23 mouse cellular contexts compared by ENCODE assay signal in genomic region chr9:97590712-97591111, GRCm38 (mm10).
A peak's percentile ranks its signal among the peaks of the same experiment; 100 is the strongest.
DNase-seq lines count a peak whose midpoint lies in the region; ATAC-seq and TF ChIP-seq lines count a peak whose summit lies in the region.
"Had no signal": no experiment of that assay in that cellular context is flagged by ENCODE, and none has a peak within 500 bp of the region (broad histone marks: within the 10 kb centered on the region; RNA-seq: fewer than 3 reads in every experiment).

No protein-coding gene starts in this region.

- H3K4me3 ChIP-seq in liver, adult 2 months (ENCODE audit: insufficient read depth, low read depth, low read length): no peak overlapping the region
- no peak overlapping the region for H3K4me3 ChIP-seq in liver, postnatal 0 days (ENCODE audit: low read depth, low read length)
- H3K4me3 ChIP-seq in lung, embryonic 16.5 days (ENCODE audit: low read length): no peak overlapping the region
- no peak overlapping the region for H3K4me3 ChIP-seq in limb, embryonic 10.5 days
- no peak overlapping the region for H3K4me3 ChIP-seq in limb, embryonic 11.5 days (ENCODE audit: low read depth, low read length)
- H3K4me3 ChIP-seq: embryonic facial prominence, embryonic 13.5 days; embryonic facial prominence, embryonic 15.5 days; erythroblast, embryonic 14.5 days; forebrain, embryonic 10.5 days; forebrain, embryonic 12.5 days had no signal

- no peak overlapping the region for H3K9ac ChIP-seq in liver, adult 2 months (ENCODE audit: low read depth, low read length)
- no peak overlapping the region for H3K9ac ChIP-seq in liver, postnatal 0 days (replicated peaks)
- no peak overlapping the region for H3K9ac ChIP-seq in lung, embryonic 16.5 days (ENCODE audit: low read length)
- no peak overlapping the region for H3K9ac ChIP-seq in limb, embryonic 11.5 days (ENCODE audit: low read length)
- H3K9ac ChIP-seq: embryonic facial prominence, embryonic 13.5 days; embryonic facial prominence, embryonic 15.5 days; forebrain, embryonic 12.5 days had no signal

- TF ChIP-seq CTCF in liver, adult 2 months (IDR thresholded peaks at IDR 0.05; ENCODE audit: low read depth, low read length): no peak
- no peak for TF ChIP-seq CTCF in liver, postnatal 0 days (IDR thresholded peaks at IDR 0.05; ENCODE audit: low read depth)

- no peak overlapping the region for H3K27ac ChIP-seq in liver, adult 2 months (replicated peaks; ENCODE audit: insufficient read depth, low read depth, low read length)
- H3K27ac ChIP-seq in liver, postnatal 0 days (ENCODE audit: low read depth): no peak overlapping the region
- H3K27ac ChIP-seq in lung, embryonic 16.5 days (ENCODE audit: low read length): no peak overlapping the region
- no peak overlapping the region for H3K27ac ChIP-seq in limb, embryonic 10.5 days
- no peak overlapping the region for H3K27ac ChIP-seq in limb, embryonic 11.5 days (replicated peaks; ENCODE audit: low read depth, low read length)
- H3K27ac ChIP-seq: embryonic facial prominence, embryonic 13.5 days; embryonic facial prominence, embryonic 15.5 days; forebrain, embryonic 10.5 days; forebrain, embryonic 12.5 days had no signal

- no peaks in the 10 kb centered on the region for H3K4me1 ChIP-seq in liver, adult 2 months (ENCODE audit: control insufficient read depth, insufficient read depth, low read length)
- H3K4me1 ChIP-seq in liver, postnatal 0 days (ENCODE audit: insufficient read depth): no peaks in the 10 kb centered on the region
- H3K4me1 ChIP-seq in lung, embryonic 16.5 days (replicated peaks; ENCODE audit: control insufficient read depth, insufficient read depth, low read length): no peaks in the 10 kb centered on the region
- no peaks in the 10 kb centered on the region for H3K4me1 ChIP-seq in limb, embryonic 10.5 days
- no peaks in the 10 kb centered on the region for H3K4me1 ChIP-seq in limb, embryonic 11.5 days (ENCODE audit: control insufficient read depth, insufficient read depth, low read length)
- H3K4me1 ChIP-seq: embryonic facial prominence, embryonic 13.5 days; embryonic facial prominence, embryonic 15.5 days; forebrain, embryonic 12.5 days had no signal

- 79% methylated on average over 4 of the region's 4 CpGs for WGBS in liver, adult 2 months
- 68% methylated on average over 4 of the region's 4 CpGs for WGBS in liver, postnatal 0 days (ENCODE audit: insufficient replicate concordance)
- 60% methylated on average over 4 of the region's 4 CpGs for WGBS in lung, embryonic 16.5 days
- 92% methylated on average over 4 of the region's 4 CpGs for WGBS in limb, embryonic 10.5 days
- 94% methylated on average over 4 of the region's 4 CpGs for WGBS in limb, embryonic 11.5 days

- H3K79me2 ChIP-seq in liver, adult 2 months (ENCODE audit: control insufficient read depth, insufficient read depth, low read length): no peaks in the 10 kb centered on the region

- DNase-seq in liver, adult 2 months (ENCODE audit: extremely low read depth, low read depth, low spot score): peak; percentile 2
- no peak for DNase-seq in liver, postnatal 0 days
- no peak for DNase-seq in lung, postnatal 10 days
- peak; percentile 12 for DNase-seq in limb, embryonic 10.5 days (ENCODE audit: low spot score)
- peak; percentile 12 for DNase-seq in limb, embryonic 11.5 days (ENCODE audit: low spot score)
- DNase-seq in kidney, postnatal 14 days: no peak
- DNase-seq: adrenal gland, adult 2 months; adrenal gland, postnatal 10 days; adrenal gland, postnatal 25 days; cerebellum, adult 11 months; cerebellum, adult 18-20 months; cerebellum, adult 8-10 months; cerebellum, adult 9-11 months; cerebellum, postnatal 14 days; cerebellum, postnatal 36 days; embryo, embryonic 11 days had no signal

- H3K9me3 ChIP-seq in liver, postnatal 0 days (ENCODE audit: low read length): no peaks in the 10 kb centered on the region
- H3K9me3 ChIP-seq in lung, embryonic 16.5 days (ENCODE audit: control insufficient read depth, low read length): no peaks in the 10 kb centered on the region
- no peaks in the 10 kb centered on the region for H3K9me3 ChIP-seq in limb, embryonic 10.5 days (replicated peaks)
- no peaks in the 10 kb centered on the region for H3K9me3 ChIP-seq in limb, embryonic 11.5 days (ENCODE audit: control insufficient read depth, low read length)
- H3K9me3 ChIP-seq: embryonic facial prominence, embryonic 13.5 days; embryonic facial prominence, embryonic 15.5 days; forebrain, embryonic 10.5 days; forebrain, embryonic 12.5 days had no signal

- ATAC-seq in liver, postnatal 0 days: no peak
- ATAC-seq in lung, embryonic 16.5 days (ENCODE audit: low read depth): 0 out of 2 replicates have a peak, but pooled peaks have one; percentile 26
- ATAC-seq in limb, embryonic 11.5 days (ENCODE audit: insufficient number of reproducible peaks, low FRiP score, low TSS enrichment, low read depth): no peak
- ATAC-seq: forebrain, embryonic 14.5 days had no signal

- no peaks in the 10 kb centered on the region for H3K27me3 ChIP-seq in liver, adult 2 months (ENCODE audit: control insufficient read depth, insufficient read depth, low read length)
- H3K27me3 ChIP-seq in liver, postnatal 0 days (ENCODE audit: insufficient read depth, low read length): no peaks in the 10 kb centered on the region
- no peaks in the 10 kb centered on the region for H3K27me3 ChIP-seq in lung, embryonic 16.5 days (ENCODE audit: control insufficient read depth, insufficient read depth, low read depth, low read length)
- H3K27me3 ChIP-seq in limb, embryonic 10.5 days (ENCODE audit: low read depth, poor library complexity, severe bottlenecking): no peaks in the 10 kb centered on the region
- no peaks in the 10 kb centered on the region for H3K27me3 ChIP-seq in limb, embryonic 11.5 days (ENCODE audit: control insufficient read depth, insufficient read depth, low read length)
- H3K27me3 ChIP-seq: embryonic facial prominence, embryonic 13.5 days; embryonic facial prominence, embryonic 15.5 days; forebrain, embryonic 12.5 days had no signal

- H3K36me3 ChIP-seq in liver, adult 2 months (ENCODE audit: control insufficient read depth, insufficient read depth, low read length): no peaks in the 10 kb centered on the region
- no peaks in the 10 kb centered on the region for H3K36me3 ChIP-seq in liver, postnatal 0 days (replicated peaks; ENCODE audit: insufficient read depth, low read length)
- H3K36me3 ChIP-seq in lung, embryonic 16.5 days (ENCODE audit: control insufficient read depth, insufficient read depth, low read length): no peaks in the 10 kb centered on the region
- no peaks in the 10 kb centered on the region for H3K36me3 ChIP-seq in limb, embryonic 10.5 days
- H3K36me3 ChIP-seq in limb, embryonic 11.5 days (ENCODE audit: control insufficient read depth, insufficient read depth, low read length): no peaks in the 10 kb centered on the region
- H3K36me3 ChIP-seq: embryonic facial prominence, embryonic 13.5 days; embryonic facial prominence, embryonic 15.5 days; forebrain, embryonic 10.5 days; forebrain, embryonic 12.5 days had no signal

- no peak overlapping the region for H3K4me2 ChIP-seq in liver, postnatal 0 days (ENCODE audit: low read depth, low read length)
- H3K4me2 ChIP-seq in lung, embryonic 16.5 days (ENCODE audit: low read depth, low read length): no peak overlapping the region
- H3K4me2 ChIP-seq in limb, embryonic 11.5 days (ENCODE audit: low read depth, severe bottlenecking): no peak overlapping the region
- H3K4me2 ChIP-seq: embryonic facial prominence, embryonic 13.5 days; embryonic facial prominence, embryonic 15.5 days; forebrain, embryonic 12.5 days had no signal

- no peak for TF ChIP-seq EP300 in liver, postnatal 0 days (IDR thresholded peaks at IDR 0.05; ENCODE audit: low read depth)

- no peak for TF ChIP-seq POLR2A in liver, adult 2 months (IDR thresholded peaks at IDR 0.05; ENCODE audit: extremely low read depth, insufficient read depth, low read length)

Comparison
In these comparisons a context has a peak if more than half of its experiments do, and no peak if none do; other contexts are left out.
1. DNase-seq: peak in liver, adult 2 months (single experiment), limb, embryonic 10.5 days (single experiment) and limb, embryonic 11.5 days (single experiment); none in liver, postnatal 0 days (single experiment), lung, postnatal 10 days (single experiment) and kidney, postnatal 14 days (single experiment).